Mouse (Mus musculus): ENCODE measurements at regions not wholly inside any gene's neighbourhood (a gene's known extent, or its start where the extent isn't known, plus 50 kb on each side); places are given as distances from the start of the nearest gene placed in this dataset.

DNA sequence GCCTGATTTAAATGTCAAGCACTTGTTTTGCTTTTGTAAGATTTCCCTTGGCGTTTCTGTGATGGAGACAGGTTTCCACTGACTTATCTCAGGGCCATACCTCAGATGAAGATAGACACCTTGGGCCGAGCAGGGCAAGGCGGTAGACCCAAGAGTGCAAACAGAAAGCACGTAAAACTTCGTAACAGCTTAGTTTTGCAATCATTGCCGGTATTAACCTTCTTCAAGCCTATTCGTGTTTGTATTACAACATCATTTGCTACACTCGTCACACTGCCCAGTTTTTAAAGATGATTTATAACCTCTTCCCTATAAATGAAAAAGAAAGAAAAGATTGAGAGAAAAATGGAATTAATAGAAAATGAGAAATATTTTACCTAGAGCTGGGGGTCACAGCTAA lies 56.6 kb upstream of the Ank start:
- DNase-seq (ENCODE audit: low spot score) = no peak

GRCm38 (mm10) chr15:27412304-27412703 lies 54.2 kb upstream of the Ank start:
- DNase-seq (ENCODE audit: low spot score) = no peak

- DNase-seq (ENCODE audit: low spot score) = no peak
Measured at GRCm38 (mm10) chr15:27412761-27413160, 53.7 kb upstream of the Ank start.

DNA sequence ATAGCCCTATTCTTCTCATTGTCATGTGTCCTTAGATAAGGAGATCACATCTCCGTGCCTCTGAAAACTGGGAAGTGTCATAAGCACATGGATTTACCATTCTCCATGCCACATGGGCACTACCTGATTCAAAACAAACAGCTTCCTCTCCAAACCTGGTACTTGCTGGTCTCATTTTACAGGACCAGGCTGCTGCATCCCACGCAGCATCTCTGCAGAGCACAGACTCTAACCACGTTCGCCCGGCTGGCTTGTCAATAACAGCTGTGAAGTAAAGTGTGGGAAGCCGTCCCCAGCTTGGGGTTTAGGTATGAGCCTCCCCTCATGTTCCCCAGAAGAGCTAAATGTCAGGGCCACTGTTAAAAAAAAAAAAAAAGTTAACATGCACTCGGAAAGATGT lies 53.0 kb upstream of the Ank start:
- no peak for DNase-seq (ENCODE audit: low spot score)

DNA sequence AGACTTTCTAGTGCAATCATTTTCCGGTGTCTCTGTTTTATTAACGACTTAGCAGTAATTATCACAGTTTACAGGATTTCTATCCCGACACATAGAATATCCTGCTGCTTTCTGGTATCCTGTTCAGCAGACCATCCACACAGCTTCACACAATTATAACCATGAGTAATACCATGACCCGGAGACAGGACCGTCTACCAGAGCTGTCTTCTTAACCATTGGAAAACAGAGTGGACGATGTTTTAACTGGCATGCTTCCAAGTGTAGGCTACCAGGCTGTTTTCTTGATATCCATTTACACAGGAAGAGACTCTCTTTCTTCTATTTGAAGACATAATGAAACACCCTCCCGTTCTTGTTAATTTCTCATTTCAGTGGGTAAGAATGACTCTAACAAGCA lies 51.7 kb upstream of the Ank start:
- no peak for DNase-seq (ENCODE audit: low spot score)

Measured in testis, postnatal 14 days (tissue).